Mouse (Mus musculus): Measurements from ENCODE around the gene Rsph10b. TPM values are rescaled to one million over a fixed set of nuclear protein-coding genes. Genes with fewer than 3 reads are reported as not detected.

The Rsph10b gene
- polyA plus RNA-seq, 1 experiment: 11.7 TPM

DNA sequence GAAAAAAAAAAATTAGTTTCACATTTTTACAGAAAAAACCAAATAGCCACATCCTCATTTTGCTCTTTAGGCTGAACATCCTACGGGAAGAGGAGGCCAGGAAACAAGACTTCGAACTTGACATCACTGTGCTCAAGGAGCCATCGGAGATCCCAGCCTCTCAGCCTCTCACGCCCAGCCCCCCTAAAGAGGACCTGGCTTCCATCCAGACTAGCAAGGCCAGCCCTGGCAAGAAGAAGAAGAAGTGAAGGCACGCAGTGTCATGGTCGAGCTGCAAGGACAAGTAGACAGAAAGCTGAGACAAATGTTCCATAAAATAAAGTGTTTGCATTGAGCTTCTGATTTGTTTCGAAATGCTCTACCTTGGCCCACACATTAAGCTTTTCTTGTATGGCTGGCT is 52.5 kb downstream of the Rsph10b start:
- TF ChIP-seq CTCF (IDR thresholded peaks at IDR 0.05; ENCODE audit: borderline replicate concordance, insufficient read depth, low read depth, low read length) (no peak), POLR2A (IDR thresholded peaks at IDR 0.05; ENCODE audit: borderline replicate concordance, insufficient read depth, low read length) (no peak)
- WGBS: 43% methylated on average over 7 of the region's 7 CpGs
- H3K27me3 ChIP-seq (ENCODE audit: control insufficient read depth, insufficient read depth, low read length): no peaks in the 10 kb centered on the region
- H3K27ac ChIP-seq (ENCODE audit: insufficient read depth, low read length): no peak overlapping the region
- H3K4me3 ChIP-seq (replicated peaks; ENCODE audit: insufficient read depth, low read depth, low read length): no peak overlapping the region
- H3K4me1 ChIP-seq (ENCODE audit: control insufficient read depth, insufficient read depth, low read length): peaks cover 5% of the 10 kb centered on the region; the same call in 1 of the 2 replicates
- no peak for DNase-seq

DNA sequence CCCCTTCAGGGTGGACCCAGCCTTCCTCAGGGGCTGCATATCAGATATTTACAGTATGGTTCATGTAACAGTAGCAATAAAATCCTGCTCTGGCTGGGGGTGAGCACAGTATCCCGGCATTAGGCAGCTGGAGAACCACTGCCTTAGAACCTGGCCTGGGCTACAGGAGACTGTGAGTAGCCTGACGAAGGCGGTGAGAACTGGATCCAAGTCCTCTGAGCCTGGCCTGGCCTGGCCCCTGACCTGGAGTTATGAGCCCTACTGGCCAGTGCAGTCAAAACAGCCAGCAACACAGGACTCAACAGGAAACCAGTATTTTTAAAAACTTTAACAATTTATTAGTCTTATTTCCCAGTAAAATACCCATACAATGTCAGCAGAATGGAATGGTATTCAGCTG is 54.8 kb downstream of the Rsph10b start:
- TF ChIP-seq POLR2A (IDR thresholded peaks at IDR 0.05; ENCODE audit: borderline replicate concordance, insufficient read depth, low read length) (no peak), CTCF (IDR thresholded peaks at IDR 0.05; ENCODE audit: borderline replicate concordance, insufficient read depth, low read depth, low read length) (no peak)
- WGBS: 96% methylated on average over 3 of the region's 3 CpGs
- Histone ChIP-seq H3K4me1 (ENCODE audit: control insufficient read depth, insufficient read depth, low read length) (no peaks in the 10 kb centered on the region), H3K27me3 (ENCODE audit: control insufficient read depth, insufficient read depth, low read length) (no peaks in the 10 kb centered on the region), H3K27ac (ENCODE audit: insufficient read depth, low read length) (no peak overlapping the region), H3K4me3 (replicated peaks; ENCODE audit: insufficient read depth, low read depth, low read length) (no peak overlapping the region)
- no peak for DNase-seq

DNA sequence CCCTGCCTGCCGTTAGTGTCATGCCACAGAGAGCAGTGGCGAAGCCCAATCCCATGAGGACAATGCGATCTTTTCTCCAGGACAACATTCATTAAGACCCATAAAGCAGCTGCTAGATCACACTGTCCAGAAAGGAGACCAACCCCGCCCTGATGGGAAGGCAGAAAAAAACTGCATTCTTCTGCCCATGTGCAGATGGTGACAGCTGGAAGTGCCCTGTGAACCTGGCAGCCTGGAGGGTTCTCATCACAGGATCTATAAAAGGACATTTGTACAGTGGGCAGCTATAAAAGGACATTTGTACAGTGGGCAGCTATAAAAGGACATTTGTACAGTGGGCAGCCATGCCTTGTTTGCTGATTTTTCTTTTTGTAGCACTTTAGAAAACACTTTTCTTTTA is 56.2 kb downstream of the Rsph10b start:
- H3K4me3 ChIP-seq (replicated peaks; ENCODE audit: insufficient read depth, low read depth, low read length): no peak overlapping the region
- H3K27me3 ChIP-seq (ENCODE audit: control insufficient read depth, insufficient read depth, low read length): no peaks in the 10 kb centered on the region
- H3K4me1 ChIP-seq (ENCODE audit: control insufficient read depth, insufficient read depth, low read length): no peaks in the 10 kb centered on the region
- H3K27ac ChIP-seq (ENCODE audit: insufficient read depth, low read length): no peak overlapping the region
- TF ChIP-seq POLR2A (IDR thresholded peaks at IDR 0.05; ENCODE audit: borderline replicate concordance, insufficient read depth, low read length): no peak
- no peak for TF ChIP-seq CTCF (IDR thresholded peaks at IDR 0.05; ENCODE audit: borderline replicate concordance, insufficient read depth, low read depth, low read length)
- 72% methylated on average over 4 of the region's 4 CpGs for WGBS
- no peak for DNase-seq

DNA sequence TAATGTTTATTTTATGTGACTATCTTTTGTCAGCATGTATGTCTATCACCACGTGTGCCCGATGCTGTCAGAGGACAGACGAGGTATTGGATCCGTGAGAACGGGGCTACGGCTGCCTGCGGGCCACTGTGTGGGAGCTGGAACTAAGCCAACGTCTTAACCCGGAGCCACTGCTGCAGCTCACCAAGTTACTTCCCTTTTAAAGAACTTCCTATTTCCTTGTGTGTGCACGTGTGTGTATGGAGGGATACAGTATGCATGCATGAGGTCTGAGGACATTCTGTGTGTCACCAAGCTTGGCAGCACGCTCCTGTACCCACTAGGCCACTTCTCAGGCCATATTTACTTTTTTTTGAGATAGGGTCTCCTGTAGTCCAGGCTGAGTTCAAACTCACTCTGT is 57.3 kb downstream of the Rsph10b start:
- no peak for TF ChIP-seq POLR2A (IDR thresholded peaks at IDR 0.05; ENCODE audit: borderline replicate concordance, insufficient read depth, low read length)
- TF ChIP-seq CTCF (IDR thresholded peaks at IDR 0.05; ENCODE audit: borderline replicate concordance, insufficient read depth, low read depth, low read length): no peak
- WGBS: 55% methylated on average over 11 of the region's 11 CpGs
- Histone ChIP-seq H3K4me3 (replicated peaks; ENCODE audit: insufficient read depth, low read depth, low read length) (no peak overlapping the region), H3K4me1 (ENCODE audit: control insufficient read depth, insufficient read depth, low read length) (no peaks in the 10 kb centered on the region), H3K27me3 (ENCODE audit: control insufficient read depth, insufficient read depth, low read length) (no peaks in the 10 kb centered on the region), H3K27ac (ENCODE audit: insufficient read depth, low read length) (no peak overlapping the region)
- no peak for DNase-seq

DNA sequence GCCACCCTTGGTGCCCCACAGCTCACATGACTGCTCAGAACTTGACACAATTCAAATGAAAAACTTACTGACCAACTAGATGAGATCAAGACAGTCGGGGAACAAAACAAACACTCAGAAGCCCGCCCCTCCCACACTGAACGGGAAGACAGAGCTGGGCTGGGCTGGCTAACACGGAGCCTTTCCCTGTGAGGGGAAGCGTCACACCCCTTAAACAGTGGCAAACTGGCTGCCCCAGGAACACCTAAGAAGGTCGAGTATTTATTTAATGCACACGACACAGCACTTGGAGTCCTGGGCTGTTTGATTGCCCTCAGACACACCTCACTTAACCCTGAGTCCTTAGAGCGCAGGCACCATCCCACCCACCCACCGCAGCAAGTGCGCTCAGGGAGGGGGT is 59.8 kb downstream of the Rsph10b start:
- no peak for DNase-seq
- Histone ChIP-seq H3K27me3 (ENCODE audit: control insufficient read depth, insufficient read depth, low read length) (no peaks in the 10 kb centered on the region), H3K4me1 (ENCODE audit: control insufficient read depth, insufficient read depth, low read length) (no peaks in the 10 kb centered on the region), H3K27ac (ENCODE audit: insufficient read depth, low read length) (no peak overlapping the region), H3K4me3 (replicated peaks; ENCODE audit: insufficient read depth, low read depth, low read length) (no peak overlapping the region)
- TF ChIP-seq POLR2A (IDR thresholded peaks at IDR 0.05; ENCODE audit: borderline replicate concordance, insufficient read depth, low read length) (no peak), CTCF (IDR thresholded peaks at IDR 0.05; ENCODE audit: borderline replicate concordance, insufficient read depth, low read depth, low read length) (no peak)
- 89% methylated on average over 10 of the region's 10 CpGs for WGBS

DNA sequence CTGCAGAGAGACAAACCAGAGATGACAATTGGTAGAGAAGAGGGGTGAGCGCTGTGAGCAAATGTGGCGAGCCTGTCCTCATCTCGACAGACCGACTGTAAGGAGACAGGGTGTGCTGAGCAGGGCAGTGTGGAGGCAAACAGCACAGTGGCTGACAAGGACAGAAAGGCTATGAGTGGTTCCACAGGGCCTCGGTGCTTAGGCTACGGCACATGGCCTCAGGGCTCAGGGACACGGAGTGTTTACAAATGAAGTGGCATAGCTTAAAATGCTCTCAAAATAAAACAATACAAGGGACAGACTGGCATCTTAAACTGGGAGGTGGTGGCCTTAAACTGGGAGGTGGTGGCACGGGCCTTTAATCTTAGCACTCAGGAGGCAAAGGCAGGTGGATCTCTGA is 60.4 kb downstream of the Rsph10b start:
- H3K27ac ChIP-seq (ENCODE audit: insufficient read depth, low read length): no peak overlapping the region
- H3K4me1 ChIP-seq (ENCODE audit: control insufficient read depth, insufficient read depth, low read length): no peaks in the 10 kb centered on the region
- no peak for TF ChIP-seq POLR2A (IDR thresholded peaks at IDR 0.05; ENCODE audit: borderline replicate concordance, insufficient read depth, low read length)
- TF ChIP-seq CTCF (IDR thresholded peaks at IDR 0.05; ENCODE audit: borderline replicate concordance, insufficient read depth, low read depth, low read length): no peak
- DNase-seq: no peak
- WGBS: 89% methylated on average over 8 of the region's 8 CpGs
- H3K4me3 ChIP-seq (replicated peaks; ENCODE audit: insufficient read depth, low read depth, low read length): no peak overlapping the region
- H3K27me3 ChIP-seq (ENCODE audit: control insufficient read depth, insufficient read depth, low read length): no peaks in the 10 kb centered on the region

DNA sequence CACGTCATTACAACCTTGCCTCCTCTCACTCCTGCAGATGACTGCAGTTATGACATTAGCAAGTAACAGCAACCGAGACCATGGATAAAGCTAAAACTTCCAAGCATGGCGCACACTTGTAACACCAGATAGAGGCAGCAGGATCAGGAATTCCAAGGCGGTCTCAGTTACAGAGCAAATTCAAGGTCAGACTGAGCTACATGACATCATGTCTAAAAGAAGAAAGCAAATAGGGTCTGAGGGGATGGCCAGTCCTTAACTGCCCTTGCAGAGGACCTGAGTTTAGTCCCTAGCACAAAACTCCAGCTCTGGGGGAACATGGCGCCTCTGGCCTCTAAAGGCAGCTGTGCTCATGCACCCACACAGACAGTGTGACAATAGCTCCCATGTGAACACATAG is 61.0 kb downstream of the Rsph10b start:
- DNase-seq: no peak
- no peak overlapping the region for H3K4me3 ChIP-seq (replicated peaks; ENCODE audit: insufficient read depth, low read depth, low read length)
- no peak overlapping the region for H3K27ac ChIP-seq (ENCODE audit: insufficient read depth, low read length)
- TF ChIP-seq POLR2A (IDR thresholded peaks at IDR 0.05; ENCODE audit: borderline replicate concordance, insufficient read depth, low read length) (no peak), CTCF (IDR thresholded peaks at IDR 0.05; ENCODE audit: borderline replicate concordance, insufficient read depth, low read depth, low read length) (no peak)
- WGBS: 95% methylated on average over 5 of the region's 5 CpGs
- no peaks in the 10 kb centered on the region for H3K4me1 ChIP-seq (ENCODE audit: control insufficient read depth, insufficient read depth, low read length)
- no peaks in the 10 kb centered on the region for H3K27me3 ChIP-seq (ENCODE audit: control insufficient read depth, insufficient read depth, low read length)

DNA sequence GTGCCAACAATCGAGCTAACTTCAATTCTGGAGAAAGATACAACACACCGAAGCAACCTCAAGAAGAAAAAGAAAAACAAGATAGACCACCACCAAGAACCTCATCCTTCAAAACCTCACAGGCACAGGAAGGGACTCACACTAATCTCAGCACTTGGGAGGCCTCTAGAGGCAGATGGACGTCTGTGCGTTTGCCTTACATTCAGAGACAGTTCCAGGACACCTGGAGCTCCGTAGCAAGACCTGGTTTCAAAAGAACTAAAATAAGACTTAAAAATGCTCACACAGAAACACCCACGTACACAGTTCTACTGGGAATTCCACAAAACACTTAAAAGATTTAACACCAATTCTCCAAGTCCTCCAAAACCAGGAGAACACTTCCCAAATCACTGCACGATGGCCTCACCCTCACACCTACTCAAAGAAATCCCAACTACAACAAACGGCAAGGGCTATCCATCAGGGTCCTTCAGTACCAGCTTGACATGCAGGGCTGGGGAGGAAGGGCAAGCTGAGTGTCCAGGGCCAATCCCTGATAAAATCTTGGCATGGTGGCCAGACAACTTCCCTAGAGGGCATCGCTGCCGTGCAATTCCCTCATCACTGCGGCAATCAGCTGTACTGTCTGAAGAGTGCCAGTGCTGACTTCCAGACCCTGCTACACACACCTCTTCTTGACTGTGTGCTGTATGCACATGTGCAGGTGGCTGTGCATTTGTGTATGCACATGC is 62.0 kb downstream of the Rsph10b start:
- TF ChIP-seq CTCF (IDR thresholded peaks at IDR 0.05; ENCODE audit: borderline replicate concordance, insufficient read depth, low read depth, low read length): no peak
- no peak for TF ChIP-seq POLR2A (IDR thresholded peaks at IDR 0.05; ENCODE audit: borderline replicate concordance, insufficient read depth, low read length)
- Histone ChIP-seq H3K4me3 (replicated peaks; ENCODE audit: insufficient read depth, low read depth, low read length) (no peak overlapping the region), H3K27ac (ENCODE audit: insufficient read depth, low read length) (no peak overlapping the region), H3K27me3 (ENCODE audit: control insufficient read depth, insufficient read depth, low read length) (no peaks in the 10 kb centered on the region), H3K4me1 (ENCODE audit: control insufficient read depth, insufficient read depth, low read length) (no peaks in the 10 kb centered on the region)
- no peak for DNase-seq
- WGBS: 54% methylated on average over 11 of the region's 11 CpGs

Measured in cerebellum, adult 2 months (tissue).